Mouse (Mus musculus): Measurements from ENCODE around the gene Phospho1.

The Phospho1 gene

DNA sequence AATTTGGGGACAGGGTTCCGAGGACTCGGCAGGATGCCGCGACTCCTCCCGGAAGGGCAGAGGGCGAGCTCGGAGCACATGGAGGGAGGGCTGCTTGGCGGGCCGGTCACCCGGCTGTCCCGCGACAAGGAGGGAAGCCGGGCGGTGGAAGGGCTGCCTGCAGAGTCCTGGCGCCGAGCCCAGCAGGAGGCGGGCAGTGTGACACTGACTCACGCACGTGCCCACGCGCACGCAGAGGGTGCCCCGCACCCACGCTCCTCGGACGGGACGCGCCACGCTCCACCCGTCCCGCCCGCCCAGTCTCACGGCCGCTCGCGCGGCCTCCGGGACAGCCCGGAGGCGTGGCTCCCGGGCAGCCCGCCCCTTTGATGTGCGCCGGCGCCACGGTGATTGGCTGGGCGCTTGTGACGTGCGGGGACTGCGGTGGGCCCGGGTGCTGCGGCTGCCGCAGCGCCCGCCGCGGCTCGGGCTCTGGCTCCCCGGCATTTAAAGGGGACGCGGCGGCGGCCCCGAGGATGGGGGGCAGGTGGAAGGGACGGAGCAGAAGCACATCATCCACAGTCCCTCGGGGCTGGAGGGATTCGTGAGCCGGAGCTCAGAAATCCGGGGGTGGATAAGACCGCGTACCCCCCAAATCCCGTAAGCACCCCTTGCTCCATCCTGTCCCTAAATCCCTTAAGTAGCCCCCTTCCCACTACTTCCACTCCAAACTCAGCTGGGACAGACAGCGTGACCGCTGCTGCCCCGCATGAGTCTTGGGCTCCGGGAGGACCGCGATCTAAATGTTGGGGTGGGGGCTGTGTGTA, at the start of gene Phospho1:
Gene Phospho1, plus strand, starts transcription at position 429 of the 806 bp plus-strand sequence.
- DNase-seq, result peak; percentile 100

DNA sequence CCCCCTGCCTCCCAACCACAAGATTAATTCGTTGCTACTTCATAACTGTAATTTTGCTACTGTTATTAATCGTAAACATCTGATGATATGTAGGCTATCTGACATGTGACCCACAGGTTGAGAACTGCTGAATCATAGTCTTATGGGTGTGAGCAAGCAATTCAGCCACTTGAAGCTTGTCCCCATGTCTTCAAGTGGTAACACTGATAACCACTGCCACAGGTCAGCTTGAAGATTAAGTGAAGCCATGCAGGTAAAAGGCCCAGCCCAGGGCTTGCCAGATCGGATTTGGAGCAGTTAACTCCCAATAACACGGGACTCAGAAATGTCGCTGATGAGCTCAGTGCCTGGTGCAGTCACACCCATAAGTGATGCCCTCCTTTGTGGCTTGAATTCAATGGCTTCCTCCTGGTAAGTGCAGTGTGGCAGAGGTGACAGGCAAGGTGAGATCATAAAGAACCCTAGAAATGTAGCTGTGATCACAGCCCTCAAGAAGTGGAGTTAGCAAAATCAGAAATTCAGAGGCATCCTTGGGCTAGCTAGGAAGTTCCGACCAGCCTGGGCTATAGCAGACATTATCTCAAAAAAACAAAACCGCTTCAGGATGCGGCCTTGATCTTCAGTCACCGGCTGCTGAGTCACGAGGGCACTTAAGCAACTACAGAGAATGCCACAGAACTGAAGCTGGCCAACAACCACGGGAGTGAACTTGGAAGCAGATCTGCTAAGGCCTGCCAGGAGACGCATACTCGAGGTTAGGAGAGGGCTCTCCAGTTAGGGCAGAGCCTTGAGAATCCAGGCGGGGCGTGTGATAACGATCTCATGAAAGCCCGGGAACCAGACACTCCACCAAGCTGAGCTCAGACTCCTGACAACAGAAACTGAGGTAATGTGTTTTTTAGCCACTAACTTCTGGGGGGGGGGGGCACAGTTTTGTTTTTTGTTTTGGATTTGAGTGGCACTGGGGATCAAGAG, 46.7 kb upstream of the Phospho1 start:
- peak; percentile 97 for DNase-seq

- peak; percentile 92 for DNase-seq
These were observed 45.5 kb upstream of the Phospho1 start for GRCm38 (mm10) chr11:95778831-95779251.

GRCm38 (mm10) chr11:95779366-95779765, 44.9 kb upstream of the Phospho1 start:
- no peak for DNase-seq

GRCm38 (mm10) chr11:95780480-95780879, 43.8 kb upstream of the Phospho1 start:
- no peak for DNase-seq

GRCm38 (mm10) chr11:95781557-95781956, 42.7 kb upstream of the Phospho1 start:
- no peak for DNase-seq

GRCm38 (mm10) chr11:95783457-95783856, 40.8 kb upstream of the Phospho1 start:
- DNase-seq, result no peak

GRCm38 (mm10) chr11:95783958-95784357, 40.3 kb upstream of the Phospho1 start:
- DNase-seq, result no peak

DNA sequence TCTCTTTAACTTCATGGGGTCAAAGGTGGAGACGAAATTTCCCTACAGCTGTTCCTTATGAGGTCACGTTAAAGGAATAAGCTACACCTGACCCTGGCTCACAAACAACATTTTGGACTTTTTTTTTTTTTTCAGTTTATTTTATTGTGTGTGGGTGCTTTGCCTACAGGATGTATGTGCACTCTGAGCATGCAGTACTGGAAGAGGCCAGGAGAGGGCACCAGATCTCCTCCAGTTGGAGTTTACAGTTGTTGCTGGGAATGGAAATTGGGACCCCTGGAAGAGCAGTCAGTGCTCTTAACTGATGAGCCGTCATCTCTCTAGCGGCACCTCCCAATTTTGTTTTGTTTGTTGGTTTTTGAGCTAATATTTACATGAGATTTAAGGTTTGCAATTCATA, 38.6 kb upstream of the Phospho1 start:
- no peak for DNase-seq

GRCm38 (mm10) chr11:95786511-95786910, 37.8 kb upstream of the Phospho1 start:
- DNase-seq, result no peak

DNA sequence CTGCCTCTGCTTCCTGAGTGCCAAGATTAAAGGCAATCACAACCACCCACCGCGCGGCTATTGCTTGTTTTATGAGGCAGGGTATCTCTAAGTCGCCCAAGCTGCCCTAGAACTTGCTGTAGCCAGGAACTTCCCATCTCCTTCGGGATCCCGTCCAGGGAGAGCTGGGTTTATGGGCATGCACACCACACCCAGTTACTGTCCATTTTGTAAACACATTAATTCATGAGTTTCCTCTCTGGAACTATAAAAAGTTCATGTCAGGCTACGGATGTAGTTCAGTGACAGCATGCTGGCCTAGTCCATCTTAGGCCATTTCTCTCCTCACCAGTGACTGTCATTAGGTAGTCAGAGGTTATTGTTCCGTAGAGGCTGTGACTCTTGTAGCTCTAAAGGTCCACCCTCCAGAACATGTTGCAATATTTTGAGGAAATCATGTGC, 34.8 kb upstream of the Phospho1 start:
- peak; percentile 97 for DNase-seq

DNA sequence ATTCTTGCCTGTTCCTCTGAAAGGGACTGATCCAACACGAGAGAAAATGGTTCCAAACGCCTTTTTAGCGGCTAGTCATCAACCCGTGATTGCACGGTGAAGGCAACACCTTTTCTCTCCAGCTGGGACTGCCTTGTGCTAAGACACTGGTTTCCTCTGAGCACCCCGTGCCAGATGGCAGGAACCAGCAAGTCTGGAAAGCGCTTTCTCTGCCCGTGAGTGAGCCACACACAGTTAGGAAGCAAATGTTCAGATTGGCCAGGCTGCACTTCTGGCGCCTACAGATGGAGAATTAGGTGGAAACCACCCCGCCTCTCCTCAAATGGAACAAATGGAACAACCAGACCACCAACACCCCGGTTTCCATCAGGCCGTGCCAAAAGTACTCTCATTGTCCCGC, 32.5 kb upstream of the Phospho1 start:
- peak; percentile 98 for DNase-seq

GRCm38 (mm10) chr11:95792950-95793509, 31.3 kb upstream of the Phospho1 start:
- no peak for DNase-seq

DNA sequence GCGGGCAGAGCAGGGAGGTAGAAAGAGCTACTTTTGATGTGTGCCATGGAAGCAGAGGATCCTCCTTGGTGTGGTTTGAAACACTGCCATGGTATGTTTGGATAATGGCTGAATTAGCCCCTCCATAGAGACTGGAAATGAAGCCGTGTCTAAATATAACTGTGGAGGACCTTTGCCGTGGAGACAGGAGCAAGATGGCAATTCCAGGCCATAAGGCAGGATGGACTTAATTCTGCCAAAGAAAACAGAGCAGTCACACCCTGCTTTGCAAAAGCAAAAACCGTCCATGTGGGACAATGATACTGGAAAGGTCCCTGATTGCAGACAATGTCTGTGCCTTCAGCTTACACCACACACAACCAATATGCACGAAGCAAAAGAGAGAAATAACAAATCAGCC, 30.1 kb upstream of the Phospho1 start:
- peak; percentile 97 for DNase-seq

DNA sequence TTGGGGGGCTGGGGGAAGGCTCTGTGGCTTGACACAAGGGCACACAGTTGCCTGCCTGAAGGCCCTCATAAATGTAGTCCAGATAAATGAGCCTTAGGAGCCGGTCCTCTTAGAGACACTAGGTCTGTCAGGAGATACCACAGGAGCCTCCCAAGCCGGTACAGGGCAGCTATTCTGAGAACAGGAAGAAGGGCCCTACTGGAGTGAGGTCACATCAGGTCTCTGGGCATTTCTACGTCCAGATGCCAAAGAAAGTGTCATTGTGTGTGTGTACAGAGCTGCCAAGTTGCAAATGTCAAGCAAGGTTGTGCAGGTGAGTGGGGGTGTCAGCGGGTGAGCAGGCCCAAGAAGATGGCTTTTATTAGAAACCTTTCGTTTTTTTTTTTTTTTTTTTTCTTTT, 28.7 kb upstream of the Phospho1 start:
- peak; percentile 97 for DNase-seq

DNA sequence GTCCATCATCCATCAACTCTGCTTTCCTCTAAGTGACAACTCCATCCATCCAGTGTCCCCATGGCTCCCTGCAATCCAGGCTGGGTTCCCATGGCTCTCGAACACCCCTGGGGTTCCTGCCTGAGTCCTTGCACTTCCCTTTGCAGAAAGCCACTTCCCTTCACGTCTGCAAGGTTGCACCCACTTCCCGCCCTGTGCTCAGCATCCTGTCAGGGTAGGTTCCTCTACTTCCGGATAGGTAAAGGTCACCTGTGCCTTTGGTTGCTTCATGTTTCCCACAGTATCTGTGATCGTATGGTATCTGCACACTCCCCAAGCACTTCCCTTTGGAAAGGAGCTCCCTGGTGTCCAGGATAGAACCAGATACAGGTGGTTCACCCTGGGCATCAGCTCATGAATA, 19.3 kb upstream of the Phospho1 start:
- DNase-seq, result no peak

GRCm38 (mm10) chr11:95805527-95805926, 18.8 kb upstream of the Phospho1 start:
- peak; percentile 93 for DNase-seq

GRCm38 (mm10) chr11:95807884-95808283, 16.4 kb upstream of the Phospho1 start:
- no peak for DNase-seq

- DNase-seq, result peak; percentile 98
These were observed 15.8 kb upstream of the Phospho1 start for GRCm38 (mm10) chr11:95808448-95809011.

DNA sequence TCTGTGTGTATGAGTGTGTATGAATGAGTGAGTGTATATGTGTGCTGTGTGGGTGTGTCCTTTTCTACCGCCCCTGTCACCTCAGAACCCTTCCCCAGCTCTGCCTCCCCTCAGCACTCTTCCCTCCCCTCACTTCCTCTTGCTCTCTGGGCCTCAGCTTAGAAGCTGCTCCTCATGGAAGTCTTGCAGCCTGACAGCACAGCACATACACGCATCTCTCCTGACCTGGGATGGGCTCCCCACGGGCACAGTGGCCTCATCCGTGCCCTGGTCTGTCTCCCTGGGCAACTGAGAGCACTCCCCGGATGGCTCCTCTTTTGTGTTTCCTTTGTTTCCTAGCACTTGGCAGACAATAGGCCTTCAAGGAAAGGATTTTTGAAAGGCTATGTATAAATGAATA, 14.7 kb upstream of the Phospho1 start:
- no peak for DNase-seq

DNA sequence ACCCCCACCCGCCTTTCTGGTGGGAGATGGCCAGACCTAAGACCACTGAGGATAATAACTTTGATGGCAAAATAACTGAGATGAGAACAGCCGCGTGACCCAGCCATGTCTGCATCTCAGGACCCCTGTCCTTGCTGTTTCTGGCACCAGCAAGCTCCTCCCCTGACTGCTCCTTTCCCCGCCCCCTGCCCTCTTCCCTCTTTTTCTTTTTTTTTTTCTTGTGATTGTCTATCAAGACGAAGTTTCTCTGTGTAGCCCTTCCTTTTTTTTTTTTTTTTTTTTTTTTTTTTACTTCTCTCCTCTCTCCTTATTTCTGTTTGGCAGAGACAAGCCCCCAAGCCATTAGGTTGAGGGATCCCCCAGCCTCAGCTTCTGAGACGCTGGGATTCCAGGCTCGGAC, 13.5 kb upstream of the Phospho1 start:
- DNase-seq, result no peak

DNA sequence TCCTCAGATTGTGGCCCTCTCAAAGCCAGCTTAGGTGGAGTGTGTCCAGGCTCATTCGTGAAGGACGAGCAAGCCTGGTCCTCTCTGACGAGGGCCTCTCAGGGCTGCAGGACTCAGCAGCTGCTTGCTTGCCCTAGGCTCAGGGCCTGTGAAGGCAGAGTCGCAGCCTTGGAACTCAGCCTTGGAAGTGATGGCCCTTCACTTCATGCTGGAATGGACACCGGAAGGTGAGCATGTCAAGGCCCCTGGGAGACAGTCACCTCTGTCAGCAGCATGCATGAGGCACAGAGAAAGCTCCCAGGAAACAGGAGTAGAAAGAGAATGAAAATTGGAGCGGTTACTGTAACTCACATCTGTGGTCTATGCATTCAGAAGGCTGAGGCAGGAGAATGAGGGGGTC, 12.6 kb upstream of the Phospho1 start:
- no peak for DNase-seq

- DNase-seq, result peak; percentile 74
These were observed 12.1 kb upstream of the Phospho1 start for GRCm38 (mm10) chr11:95812224-95812623.

Measured in heart, adult 11 months (tissue).